Mouse (Mus musculus) megakaryocyte, embryonic 14.5 days (primary cell): ENCODE data around the gene Gm9195. TPM values are rescaled to one million over a fixed set of nuclear protein-coding genes. Genes with fewer than 3 reads are reported as not detected.

Experiments used
- H3K27me3 ChIP-seq: replicated peaks from 2 replicates; pipeline ENCODE3; 2012; ENCODE audit warnings: inconsistent platforms
- H3K36me3 ChIP-seq: replicated peaks from 2 replicates; pipeline ENCODE3; 2012; ENCODE audit warnings: low read length, inconsistent platforms, mixed read lengths
- H3K4me1 ChIP-seq: 2 replicates; pipeline ENCODE4 v1.6.1; 2012; ENCODE audit warnings: inconsistent platforms
- H3K4me3 ChIP-seq: replicated peaks from 2 replicates; pipeline ENCODE3; 2012; ENCODE audit warnings: moderate library complexity, mild to moderate bottlenecking, inconsistent platforms
- H3K9me3 ChIP-seq: 2 replicates; pipeline ENCODE4 v1.6.1; 2012; ENCODE audit warnings: inconsistent platforms
- FLI1 ChIP-seq: IDR thresholded peaks from 2 replicates; pipeline ENCODE4 v1.6.1; 2012; ENCODE audit warnings: low read length, inconsistent platforms, mixed read lengths
- GATA1 ChIP-seq: IDR thresholded peaks from 3 replicates; pipeline ENCODE4 v1.6.1; 2012; ENCODE audit warnings: mixed read lengths, low read length, inconsistent platforms, borderline replicate concordance
- polyA plus RNA-seq: library from polyadenylated mRNA; stranded (reverse); fragments of >175 nt; gene quantifications from 2 replicates; pipeline ENCODE4 v1.2.3, GENCODE M21; 2012; ENCODE audit warnings: low replicate concordance; ENCODE audit not compliant: insufficient read depth

Gm9195 gene
- polyA plus RNA-seq, 1 experiment = not detected

GRCm38 (mm10) chr14:72442936-72443335, 48.7 kb downstream of the Gm9195 start:
- no peak for TF ChIP-seq FLI1
- TF ChIP-seq GATA1 = no peak
- H3K27me3 ChIP-seq = peaks cover 34% of the 10 kb centered on the region

GRCm38 (mm10) chr14:72440929-72441328, 50.7 kb downstream of the Gm9195 start:
- TF ChIP-seq FLI1 (no peak), GATA1 (no peak)
- H3K36me3 ChIP-seq = no peaks in the 10 kb centered on the region
- peaks cover 39% of the 10 kb centered on the region for H3K27me3 ChIP-seq
- H3K4me3 ChIP-seq = no peak overlapping the region
- no peaks in the 10 kb centered on the region for H3K9me3 ChIP-seq
- H3K4me1 ChIP-seq = peaks cover under 1% of the 10 kb centered on the region; the same call in 1 of the 2 replicates

More at GRCm38 (mm10) chr14:72442936-72443335, 48.7 kb downstream of the Gm9195 start:
- Histone ChIP-seq H3K4me3 (no peak overlapping the region), H3K9me3 (no peaks in the 10 kb centered on the region), H3K4me1 (peaks cover 4% of the 10 kb centered on the region; the same call in 1 of the 2 replicates), H3K36me3 (no peaks in the 10 kb centered on the region)

GRCm38 (mm10) chr14:72440436-72440835, 51.2 kb downstream of the Gm9195 start:
- Histone ChIP-seq H3K9me3 (no peaks in the 10 kb centered on the region), H3K4me1 (no peaks in the 10 kb centered on the region), H3K36me3 (no peaks in the 10 kb centered on the region), H3K27me3 (peaks cover 38% of the 10 kb centered on the region), H3K4me3 (no peak overlapping the region)
- TF ChIP-seq FLI1 (no peak), GATA1 (no peak)

GRCm38 (mm10) chr14:72438976-72439375, 52.7 kb downstream of the Gm9195 start:
- Histone ChIP-seq H3K9me3 (no peaks in the 10 kb centered on the region), H3K4me3 (no peak overlapping the region), H3K4me1 (no peaks in the 10 kb centered on the region), H3K27me3 (peaks cover 37% of the 10 kb centered on the region), H3K36me3 (no peaks in the 10 kb centered on the region)
- no peak for TF ChIP-seq FLI1
- TF ChIP-seq GATA1 = no peak

- H3K4me3 ChIP-seq = no peak overlapping the region
- H3K9me3 ChIP-seq = peaks cover 19% of the 10 kb centered on the region
- TF ChIP-seq GATA1 = no peak
- no peak for TF ChIP-seq FLI1
- H3K4me1 ChIP-seq = peaks cover 8% of the 10 kb centered on the region
- H3K36me3 ChIP-seq = no peaks in the 10 kb centered on the region
- peaks cover 3% of the 10 kb centered on the region for H3K27me3 ChIP-seq
Measured at GRCm38 (mm10) chr14:72389696-72390095, 101.9 kb downstream of the Gm9195 start.

GRCm38 (mm10) chr14:72389288-72389687, 102.3 kb downstream of the Gm9195 start:
- Histone ChIP-seq H3K36me3 (no peaks in the 10 kb centered on the region), H3K27me3 (peaks cover 3% of the 10 kb centered on the region), H3K4me1 (peaks cover 8% of the 10 kb centered on the region), H3K9me3 (peaks cover 19% of the 10 kb centered on the region), H3K4me3 (no peak overlapping the region)
- TF ChIP-seq GATA1 (no peak), FLI1 (no peak)

- H3K9me3 ChIP-seq = no peaks in the 10 kb centered on the region
- H3K4me3 ChIP-seq = no peak overlapping the region
- peaks cover 17% of the 10 kb centered on the region for H3K27me3 ChIP-seq
- peaks cover 7% of the 10 kb centered on the region; the same call in 1 of the 2 replicates for H3K4me1 ChIP-seq
- no peak for TF ChIP-seq GATA1
- no peak for TF ChIP-seq FLI1
- no peaks in the 10 kb centered on the region for H3K36me3 ChIP-seq
Measured at GRCm38 (mm10) chr14:72377224-72377623, 114.4 kb downstream of the Gm9195 start.

Other genes starting within 250 kb of the Gm9195 start
- gene Fndc3a, start 218.2 kb upstream of the Gm9195 start, polyA plus RNA-seq = 3.0 TPM in 1 of 2 replicates, not detected in the other